Mouse (Mus musculus) adipocyte (in vitro differentiated cells): Measurements from ENCODE around the gene Vps51.
A peak's percentile ranks its signal among the peaks of the same experiment; 100 is the strongest.

Experiments used
- DNase-seq: peaks from one replicate; pipeline ENCODE4 v3.0.0-alpha.2; 2016; ENCODE audit warnings: low spot score

Gene Vps51

GRCm38 (mm10) chr19:6047899-6048166 is 29.2 kb downstream of the Vps51 start:
- no peak for DNase-seq

- DNase-seq, result peak; percentile 42
Measured at GRCm38 (mm10) chr19:6047154-6047898, 29.7 kb downstream of the Vps51 start.

GRCm38 (mm10) chr19:6046294-6047153 is 30.5 kb downstream of the Vps51 start, which contains the start of gene Syvn1:
Gene Syvn1, plus strand, starts transcription at chr19:6046576.
- peak; percentile 97 for DNase-seq

GRCm38 (mm10) chr19:6045366-6046293 is 31.4 kb downstream of the Vps51 start:
- DNase-seq, result peak; percentile 77

- peak; percentile 82 for DNase-seq
Measured at GRCm38 (mm10) chr19:6044102-6044501, 32.9 kb downstream of the Vps51 start.

GRCm38 (mm10) chr19:6042293-6042692 is 34.7 kb downstream of the Vps51 start:
- DNase-seq, result no peak

- no peak for DNase-seq
Measured at GRCm38 (mm10) chr19:6040002-6040401, 37.0 kb downstream of the Vps51 start.

- no peak for DNase-seq
Measured at GRCm38 (mm10) chr19:6038326-6038725, 38.7 kb downstream of the Vps51 start.

GRCm38 (mm10) chr19:6037695-6038094 is 39.3 kb downstream of the Vps51 start:
- DNase-seq, result no peak

- DNase-seq, result peak; percentile 63
Measured at GRCm38 (mm10) chr19:6035966-6036585, 41.0 kb downstream of the Vps51 start.

GRCm38 (mm10) chr19:6030520-6031280 is 46.3 kb downstream of the Vps51 start:
- peak; percentile 81 for DNase-seq

- no peak for DNase-seq
Measured at GRCm38 (mm10) chr19:6029426-6029825, 47.6 kb downstream of the Vps51 start.

GRCm38 (mm10) chr19:6028991-6029390 is 48.0 kb downstream of the Vps51 start:
- peak; percentile 79 for DNase-seq

GRCm38 (mm10) chr19:6023930-6024329 is 53.1 kb downstream of the Vps51 start:
- no peak for DNase-seq

GRCm38 (mm10) chr19:6023059-6023458 is 54.0 kb downstream of the Vps51 start:
- no peak for DNase-seq

GRCm38 (mm10) chr19:6020276-6020675 is 56.8 kb downstream of the Vps51 start:
- no peak for DNase-seq

GRCm38 (mm10) chr19:6018142-6019089 is 58.6 kb downstream of the Vps51 start:
- peak; percentile 94 for DNase-seq
